Mouse (Mus musculus) B cell, adult (primary cell): ENCODE results near the gene Klf8. TPM values are rescaled to one million over a fixed set of nuclear protein-coding genes. Genes with fewer than 3 reads are reported as not detected.

Experiments used
- total RNA-seq: library from RNA; stranded (reverse); gene quantifications from 4 replicates; pipeline ENCODE4 v1.2.4, GENCODE M21; 2023; ENCODE audit not compliant: inconsistent age

Gene Klf8
- total RNA-seq = 3.3 to 10.3 TPM (median 4.8 TPM) in 4 replicates

DNA sequence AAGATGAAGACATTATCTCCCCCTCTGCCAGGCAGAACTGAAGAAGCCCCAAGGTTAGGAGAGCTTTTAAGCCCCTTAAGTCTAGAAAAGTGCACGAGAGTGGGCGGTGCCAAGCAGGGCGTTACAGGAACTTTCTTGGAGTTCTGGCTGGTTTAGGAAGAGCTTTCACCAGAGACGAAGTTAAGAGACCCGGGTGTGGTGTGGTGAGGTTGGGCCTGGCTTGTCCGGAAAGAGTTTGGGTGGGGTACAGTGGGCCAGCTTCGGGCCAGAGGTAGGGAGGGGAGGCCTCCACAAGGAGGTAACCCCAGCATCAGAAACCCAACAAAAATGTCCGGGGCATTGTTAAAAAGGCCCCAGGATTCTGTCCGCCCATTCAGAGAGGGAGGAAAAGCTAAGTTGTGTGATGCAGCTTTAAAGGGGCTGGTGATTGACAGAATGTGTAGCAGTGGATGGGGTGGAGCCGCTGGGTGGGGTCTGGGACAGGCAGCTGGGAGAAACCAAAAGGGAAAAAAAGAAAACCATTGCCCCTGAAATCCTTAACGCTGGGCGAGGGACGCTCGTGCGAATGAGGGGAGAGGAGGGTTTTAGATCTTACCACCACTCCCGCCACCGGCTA is at the start of gene Klf8:
TSS of gene Klf8 (plus strand) at position 163 of the 616 bp plus-strand sequence.

Other genes with a start within 250 kb of the Klf8 start
- gene Usp51, start 231.0 kb upstream of the Klf8 start, total RNA-seq = 0.24 to 0.39 TPM in 2 of 4 replicates, not detected in the others
- 0.36 to 0.48 TPM (median 0.48 TPM) in 3 of 4 replicates, not detected in the other for gene Mageh1, start 199.9 kb upstream of the Klf8 start, total RNA-seq
- not detected in 4 replicates for gene Foxr2, start 118.7 kb upstream of the Klf8 start, total RNA-seq
- 7.1 to 11.6 TPM (median 9.0 TPM) in 4 replicates for gene Rragb, start 97.5 kb upstream of the Klf8 start, total RNA-seq